Mouse (Mus musculus) liver, adult 2 months (tissue): ENCODE results near the gene Olfr547.

ENCODE experiments used
- CTCF ChIP-seq: fragments of 200-500 bp; IDR thresholded peaks from 2 replicates; pipeline ENCODE4 v1.5.1; 2011; ENCODE audit warnings: low read depth, low read length, control low read depth
- POLR2A ChIP-seq: fragments of 200-500 bp; IDR thresholded peaks from 2 replicates; pipeline ENCODE4 v1.6.1; 2011; ENCODE audit warnings: low read length, control low read depth; ENCODE audit not compliant: insufficient read depth; ENCODE audit errors: extremely low read depth

DNA sequence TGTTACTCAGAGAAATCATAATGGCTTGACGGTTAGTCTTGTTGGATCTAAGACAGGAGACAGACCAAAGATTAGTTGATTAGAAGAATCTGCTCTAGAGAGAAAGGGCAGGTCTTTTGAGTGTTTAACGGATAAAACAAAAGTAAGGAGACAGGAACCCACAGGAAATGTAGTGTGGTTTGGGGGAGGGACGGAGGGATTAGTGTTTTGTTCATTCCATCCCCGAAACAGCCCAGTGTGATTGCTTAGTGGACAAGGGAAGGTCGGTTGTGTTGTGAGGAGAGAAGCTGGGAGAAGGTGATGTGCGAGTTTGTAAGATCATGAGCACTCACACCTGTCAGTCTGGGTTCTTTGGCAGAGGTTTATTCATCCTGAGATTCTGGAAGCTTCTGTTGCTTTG is 41.4 kb downstream of the Olfr547 start:
- TF ChIP-seq CTCF (no peak), POLR2A (no peak)
